Comparison of ENCODE assay signal across 9 mouse cellular contexts in genomic region chr15:78931577-78931976, GRCm38 (mm10). TPM values are rescaled to one million over a fixed set of nuclear protein-coding genes. Genes with fewer than 3 reads are reported as not detected.
A peak's percentile ranks its signal among the peaks of the same experiment; 100 is the strongest.
DNase-seq lines count a peak whose midpoint lies in the region; ATAC-seq and TF ChIP-seq lines count a peak whose summit lies in the region.
"Had no signal": no experiment of that assay in that cellular context is flagged by ENCODE, and none has a peak within 500 bp of the region (broad histone marks: within the 10 kb centered on the region; RNA-seq: fewer than 3 reads in every experiment).

No protein-coding gene starts in this region.

- H3K4me1 ChIP-seq in bone marrow, adult 2 months (ENCODE audit: control insufficient read depth, insufficient read depth, low read length), result peaks cover 3% of the 10 kb centered on the region; the same call in 1 of the 2 replicates

- H3K4me3 ChIP-seq in bone marrow, adult 2 months (replicated peaks; ENCODE audit: control insufficient read depth, low read depth, low read length), result no peak overlapping the region

- TF ChIP-seq POLR2A in bone marrow, adult 2 months (IDR thresholded peaks at IDR 0.05; ENCODE audit: borderline replicate concordance, control insufficient read depth, low read depth, low read length), result no peak

- ATAC-seq in CD4-positive, CD25-positive, alpha-beta regulatory T cell, adult 4 months, result peak; percentile 38

- peak; percentile 64 to 69 for DNase-seq in heart, adult 18-20 months
- no peak for DNase-seq in heart, postnatal 25 days (ENCODE audit: low spot score)
- DNase-seq in heart, postnatal 4 days, result peak; percentile 69
- peak; percentile 64 to 78 for DNase-seq in lung, postnatal 4 days
- DNase-seq in thymus, postnatal 4 days, result peak; percentile 80
- no peak for DNase-seq in cerebellum, adult 9-10 months

- 1% methylated on average over 3 of the region's 3 CpGs for WGBS in bone marrow, adult 2 months

- TF ChIP-seq CTCF in bone marrow, adult 2 months (IDR thresholded peaks at IDR 0.05; ENCODE audit: control insufficient read depth, insufficient read depth, low read length), result peak; percentile 86

- intact Hi-C loops in heart, postnatal 25 days (cut with DNase I), result loop anchor here (1.0 kb wide), 1 partner anchor 16 kb away; no protein-coding TSS in a partner anchor

- no peak overlapping the region for H3K27ac ChIP-seq in bone marrow, adult 2 months (ENCODE audit: control insufficient read depth, insufficient read depth, low read depth, low read length, poor library complexity)
- H3K27ac ChIP-seq: macrophage had no signal

RNA-seq across cellular contexts. Expression of gene Nol12, which starts 3.2 kb away (rescaled TPM):
- 10 to 100 TPM; 15.7 to 19.1 TPM for total RNA-seq in heart, adult 18-20 months (2021)
- 10 to 100 TPM; 15.6 to 16.9 TPM for total RNA-seq in heart, postnatal 25 days (2021)
- 10 to 100 TPM; 45.5 to 46.5 TPM for polyA plus RNA-seq in CD4-positive, CD25-positive, alpha-beta regulatory T cell, adult 4 months (2017; shearing (Covaris generic))
- polyA plus RNA-seq in bone marrow, adult 2 months (2011; ENCODE audit: insufficient read depth, insufficient read length, low replicate concordance, missing spikeins), result 14.6 and 30.5 TPM in 2 replicates
- 10 to 100 TPM; 20.2 to 22.6 TPM for total RNA-seq in heart, postnatal 4 days (2021)

RNA-seq across cellular contexts. Expression of gene Lgals1, which starts 5.1 kb away (rescaled TPM):
- total RNA-seq in heart, adult 18-20 months (2021), result 100 to 1,000 TPM; 185 to 222 TPM
- total RNA-seq in heart, postnatal 25 days (2021), result 100 to 1,000 TPM; 188 to 192 TPM
- 100 to 1,000 TPM; 366 to 481 TPM for polyA plus RNA-seq in CD4-positive, CD25-positive, alpha-beta regulatory T cell, adult 4 months (2017; shearing (Covaris generic))
- polyA plus RNA-seq in bone marrow, adult 2 months (2011; ENCODE audit: insufficient read depth, insufficient read length, low replicate concordance, missing spikeins), result 75.3 and 222 TPM in 2 replicates
- 100 to 1,000 TPM; 465 to 471 TPM for total RNA-seq in heart, postnatal 4 days (2021)

RNA-seq across cellular contexts. Expression of gene Triobp, which starts 15.9 kb away (rescaled TPM):
- total RNA-seq in heart, adult 18-20 months (2021), result 10 to 100 TPM; 25.5 to 30.2 TPM
- 10 to 100 TPM; 36.0 to 39.8 TPM for total RNA-seq in heart, postnatal 25 days (2021)
- 10 to 100 TPM; 15.6 to 20.0 TPM for polyA plus RNA-seq in CD4-positive, CD25-positive, alpha-beta regulatory T cell, adult 4 months (2017; shearing (Covaris generic))
- polyA plus RNA-seq in bone marrow, adult 2 months (2011; ENCODE audit: insufficient read depth, insufficient read length, low replicate concordance, missing spikeins), result 17.0 and 32.9 TPM in 2 replicates
- 10 to 100 TPM; 59.0 to 68.2 TPM for total RNA-seq in heart, postnatal 4 days (2021)

RNA-seq across cellular contexts. Expression of gene Pdxp, which starts 17.9 kb away (rescaled TPM):
- under 1 TPM; 0.62 to 0.64 TPM for total RNA-seq in heart, adult 18-20 months (2021)
- total RNA-seq in heart, postnatal 25 days (2021), result 1 to 10 TPM in 1 of 2 experiments, under 1 TPM in 1; 0.75 to 1.4 TPM
- 1 to 10 TPM; 2.3 to 2.7 TPM for polyA plus RNA-seq in CD4-positive, CD25-positive, alpha-beta regulatory T cell, adult 4 months (2017; shearing (Covaris generic))
- polyA plus RNA-seq in bone marrow, adult 2 months (2011; ENCODE audit: insufficient read depth, insufficient read length, low replicate concordance, missing spikeins), result 5.7 and 8.0 TPM in 2 replicates
- total RNA-seq in heart, postnatal 4 days (2021), result 1 to 10 TPM; 9.3 to 9.4 TPM

RNA-seq across cellular contexts. Expression of gene Sh3bp1, which starts 32.0 kb away (rescaled TPM):
- 1 to 10 TPM; 3.5 to 7.1 TPM for total RNA-seq in heart, adult 18-20 months (2021)
- total RNA-seq in heart, postnatal 25 days (2021), result 1 to 10 TPM; 4.1 to 4.8 TPM
- 10 to 100 TPM; 49.5 to 59.0 TPM for polyA plus RNA-seq in CD4-positive, CD25-positive, alpha-beta regulatory T cell, adult 4 months (2017; shearing (Covaris generic))
- 18.9 and 63.2 TPM in 2 replicates for polyA plus RNA-seq in bone marrow, adult 2 months (2011; ENCODE audit: insufficient read depth, insufficient read length, low replicate concordance, missing spikeins)
- 10 to 100 TPM in 1 of 2 experiments, 1 to 10 TPM in 1; 7.7 to 11.1 TPM for total RNA-seq in heart, postnatal 4 days (2021)

Comparison
In these comparisons a context has a peak if more than half of its experiments do, and no peak if none do; other contexts are left out.
1. DNase-seq: peak in heart, adult 18-20 months (2 of 2), heart, postnatal 4 days (single experiment), lung, postnatal 4 days (2 of 2) and thymus, postnatal 4 days (single experiment); none in heart, postnatal 25 days (single experiment) and cerebellum, adult 9-10 months (single experiment).